Mouse (Mus musculus) C2C12 (cell line): ENCODE results near the gene Gm45521. TPM values are rescaled to one million over a fixed set of nuclear protein-coding genes. Genes with fewer than 3 reads are reported as not detected.

Experiments
- H3K27me3 ChIP-seq: one replicate; pipeline ENCODE4 v1.6.1; 2011; ENCODE audit not compliant: control insufficient read depth, insufficient read depth, insufficient read length
- H3K36me3 ChIP-seq: one replicate; pipeline ENCODE4 v1.6.1; 2011; ENCODE audit not compliant: control insufficient read depth, insufficient read depth
- H3K4me3 ChIP-seq: one replicate; pipeline ENCODE4 v1.5.1; 2011; ENCODE audit warnings: mild to moderate bottlenecking, control low read depth; ENCODE audit not compliant: poor library complexity, insufficient read depth, severe bottlenecking
- H3K79me2 ChIP-seq: one replicate; pipeline ENCODE4 v1.6.1; 2011; ENCODE audit not compliant: control insufficient read depth, insufficient read depth
- H3K79me3 ChIP-seq: one replicate; pipeline ENCODE4 v1.6.1; 2011; ENCODE audit warnings: low read depth, control low read depth
- H3ac ChIP-seq: one replicate; pipeline ENCODE3; 2011; ENCODE audit warnings: low read depth; ENCODE audit not compliant: control insufficient read depth, insufficient read length
- CEBPB ChIP-seq: IDR thresholded peaks from one replicate; pipeline ENCODE4 v1.6.1; 2011; ENCODE audit warnings: low read depth, mild to moderate bottlenecking, control low read depth, moderate library complexity
- CTCF ChIP-seq: IDR thresholded peaks from one replicate; pipeline ENCODE4 v1.5.1; 2011; ENCODE audit not compliant: control insufficient read depth, insufficient read depth, insufficient read length
- FOSL1 ChIP-seq: IDR thresholded peaks from one replicate; pipeline ENCODE4 v1.8.0; 2011; ENCODE audit warnings: mild to moderate bottlenecking, low read length; ENCODE audit not compliant: poor library complexity, insufficient read depth, severe bottlenecking
- MAX ChIP-seq: IDR thresholded peaks from one replicate; pipeline ENCODE4 v1.6.1; 2011; ENCODE audit warnings: mild to moderate bottlenecking, control low read depth
- MYOD1 ChIP-seq: IDR thresholded peaks from one replicate; pipeline ENCODE4 v1.6.1; 2011; ENCODE audit warnings: low read depth; ENCODE audit not compliant: control insufficient read depth, insufficient read length
- MYOG ChIP-seq: IDR thresholded peaks from one replicate; pipeline ENCODE4 v1.6.1; 2011; ENCODE audit not compliant: control insufficient read depth, insufficient read length; ENCODE audit errors: extremely low read depth
- USF1 ChIP-seq: IDR thresholded peaks from one replicate; pipeline ENCODE4 v1.6.1; 2011; ENCODE audit warnings: low read depth, mild to moderate bottlenecking, control low read depth, moderate library complexity
- polyA plus RNA-seq: library from polyadenylated mRNA; unstranded; fragments of >200 nt; fragmentation: generic; extraction: Trizol; gene quantifications from one replicate; pipeline ENCODE4 v1.2.1, GENCODE M21; 2012; ENCODE audit warnings: missing spikeins

Gm45521 gene
- polyA plus RNA-seq, 1 experiment, result not detected

GRCm38 (mm10) chr14:7999030-7999429 is 41.9 kb downstream of the Gm45521 start:
- H3K79me2 ChIP-seq, result no peaks in the 10 kb centered on the region

GRCm38 (mm10) chr14:7999435-7999834 is 42.3 kb downstream of the Gm45521 start:
- Histone ChIP-seq H3ac (no peak overlapping the region), H3K79me2 (no peaks in the 10 kb centered on the region), H3K36me3 (no peaks in the 10 kb centered on the region), H3K27me3 (no peaks in the 10 kb centered on the region), H3K4me3 (no peak overlapping the region), H3K79me3 (no peaks in the 10 kb centered on the region)
- TF ChIP-seq CEBPB (no peak), MAX (no peak), MYOG (no peak), CTCF (no peak), MYOD1 (no peak), FOSL1 (no peak), USF1 (no peak)

More at GRCm38 (mm10) chr14:7999030-7999429, 41.9 kb downstream of the Gm45521 start:
- Histone ChIP-seq H3K4me3 (no peak overlapping the region), H3K27me3 (no peaks in the 10 kb centered on the region), H3K79me3 (no peaks in the 10 kb centered on the region), H3ac (no peak overlapping the region), H3K36me3 (no peaks in the 10 kb centered on the region)
- TF ChIP-seq FOSL1 (peak; percentile 71), MAX (no peak), MYOD1 (peak; percentile 85)

GRCm38 (mm10) chr14:8000247-8000646 is 43.2 kb downstream of the Gm45521 start:
- no peak for TF ChIP-seq MYOD1

GRCm38 (mm10) chr14:8000831-8001685 is 44.0 kb downstream of the Gm45521 start:
- Histone ChIP-seq H3K79me2 (no peaks in the 10 kb centered on the region), H3K36me3 (no peaks in the 10 kb centered on the region), H3K79me3 (no peaks in the 10 kb centered on the region), H3ac (no peak overlapping the region), H3K27me3 (no peaks in the 10 kb centered on the region), H3K4me3 (no peak overlapping the region)
- TF ChIP-seq USF1, result no peak
- no peak for TF ChIP-seq MYOD1
- no peak for TF ChIP-seq CTCF
- no peak for TF ChIP-seq FOSL1
- no peak for TF ChIP-seq MYOG
- no peak for TF ChIP-seq MAX
- no peak for TF ChIP-seq CEBPB

More at GRCm38 (mm10) chr14:8000247-8000646, 43.2 kb downstream of the Gm45521 start:
- Histone ChIP-seq H3K4me3 (no peak overlapping the region), H3K27me3 (no peaks in the 10 kb centered on the region), H3ac (no peak overlapping the region), H3K79me3 (no peaks in the 10 kb centered on the region), H3K79me2 (no peaks in the 10 kb centered on the region), H3K36me3 (no peaks in the 10 kb centered on the region)

- Histone ChIP-seq H3K36me3 (no peaks in the 10 kb centered on the region), H3K79me2 (no peaks in the 10 kb centered on the region), H3K27me3 (no peaks in the 10 kb centered on the region), H3K79me3 (no peaks in the 10 kb centered on the region), H3ac (peak within 1 kb of the TSS; percentile 66), H3K4me3 (peak within 1 kb of the TSS; percentile 59)
- TF ChIP-seq MAX (no peak), CEBPB (no peak), CTCF (no peak), MYOD1 (no peak), MYOG (no peak), FOSL1 (no peak), USF1 (no peak)
Observed at GRCm38 (mm10) chr14:8002432-8003092, 45.5 kb downstream of the Gm45521 start, which contains the start of gene Abhd6. Abhd6 (plus strand) TSS chr14:8002902.

- no peak for TF ChIP-seq CEBPB
- TF ChIP-seq USF1, result no peak
- TF ChIP-seq MYOG, result no peak
- TF ChIP-seq MYOD1, result no peak
- TF ChIP-seq FOSL1, result no peak
- no peak for TF ChIP-seq CTCF
- H3ac ChIP-seq, result peak overlapping the region; percentile 66
- H3K27me3 ChIP-seq, result no peaks in the 10 kb centered on the region
- no peaks in the 10 kb centered on the region for H3K79me2 ChIP-seq
- no peaks in the 10 kb centered on the region for H3K79me3 ChIP-seq
- H3K36me3 ChIP-seq, result no peaks in the 10 kb centered on the region
- H3K4me3 ChIP-seq, result peak overlapping the region; percentile 59
Observed at GRCm38 (mm10) chr14:8003093-8003670, 46.1 kb downstream of the Gm45521 start.
